Comparison of ENCODE assay signal across 13 mouse cellular contexts in the genomic region with DNA sequence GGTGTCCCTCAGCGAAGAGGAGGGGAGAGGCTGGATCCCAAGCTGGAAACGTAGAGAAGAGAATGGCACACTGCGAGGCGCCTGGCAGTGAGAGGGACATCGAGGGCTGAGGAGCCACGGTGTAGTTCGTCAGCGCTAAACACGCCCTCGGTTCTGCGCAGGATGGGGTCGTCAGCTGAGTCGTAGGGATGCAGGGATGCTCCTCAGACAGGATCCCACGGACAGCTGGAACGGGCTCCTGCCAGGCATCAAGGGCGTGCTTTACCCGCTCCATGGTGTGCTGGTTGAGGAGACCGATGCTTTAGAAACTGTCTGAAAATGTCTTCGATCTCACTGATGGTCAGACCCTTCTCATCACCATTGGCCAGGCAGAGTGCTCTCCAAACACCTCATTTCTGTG. TPM values are rescaled to one million over a fixed set of nuclear protein-coding genes. Genes with fewer than 3 reads are reported as not detected.
A peak's percentile ranks its signal among the peaks of the same experiment; 100 is the strongest.
DNase-seq lines count a peak whose midpoint lies in the region; ATAC-seq lines count a peak whose summit lies in the region.
"Had no signal": no experiment of that assay in that cellular context is flagged by ENCODE, and none has a peak within 500 bp of the region (broad histone marks: within the 10 kb centered on the region; RNA-seq: fewer than 3 reads in every experiment).

No protein-coding gene starts in this region.

- H3K4me1 ChIP-seq in embryonic facial prominence, embryonic 10.5 days, result 0 out of 2 replicates have a peak, but pooled peaks cover 4% of the 10 kb centered on the region
- H3K4me1 ChIP-seq in forebrain, embryonic 15.5 days, result 0 out of 2 replicates have a peak, but pooled peaks cover 4% of the 10 kb centered on the region
- no peaks in the 10 kb centered on the region for H3K4me1 ChIP-seq in midbrain, embryonic 12.5 days
- H3K4me1 ChIP-seq: heart, embryonic 10.5 days had no signal

- H3K9me3 ChIP-seq in embryonic facial prominence, embryonic 10.5 days, result no peaks in the 10 kb centered on the region
- H3K9me3 ChIP-seq in forebrain, embryonic 15.5 days, result no peaks in the 10 kb centered on the region
- no peaks in the 10 kb centered on the region for H3K9me3 ChIP-seq in midbrain, embryonic 12.5 days
- H3K9me3 ChIP-seq: heart, embryonic 10.5 days had no signal

- 42% methylated on average over 19 of the region's 19 CpGs for WGBS in embryonic facial prominence, embryonic 10.5 days
- 42% methylated on average over 19 of the region's 19 CpGs for WGBS in forebrain, embryonic 15.5 days
- WGBS in midbrain, embryonic 12.5 days, result 45% methylated on average over 19 of the region's 19 CpGs

- peak overlapping the region; percentile 39 for H3K4me2 ChIP-seq in forebrain, embryonic 15.5 days (replicated peaks)
- H3K4me2 ChIP-seq in midbrain, embryonic 12.5 days (replicated peaks), result peak overlapping the region; percentile 19

- peak overlapping the region; percentile 20; the same call in 1 of the 2 replicates for H3K9ac ChIP-seq in forebrain, embryonic 15.5 days (replicated peaks)
- H3K9ac ChIP-seq in midbrain, embryonic 12.5 days (replicated peaks), result no peak overlapping the region

- peaks cover 12% of the 10 kb centered on the region; the same call in 1 of the 2 replicates for H3K27me3 ChIP-seq in embryonic facial prominence, embryonic 10.5 days (replicated peaks; ENCODE audit: low read depth, poor library complexity, severe bottlenecking)
- no peaks in the 10 kb centered on the region for H3K27me3 ChIP-seq in forebrain, embryonic 15.5 days
- no peaks in the 10 kb centered on the region for H3K27me3 ChIP-seq in midbrain, embryonic 12.5 days

- peak overlapping the region; percentile 17; the same call in 1 of the 2 replicates for H3K4me3 ChIP-seq in embryonic facial prominence, embryonic 10.5 days
- peak overlapping the region; percentile 14; the same call in 1 of the 2 replicates for H3K4me3 ChIP-seq in forebrain, embryonic 15.5 days
- no peak overlapping the region for H3K4me3 ChIP-seq in midbrain, embryonic 12.5 days
- H3K4me3 ChIP-seq: heart, embryonic 10.5 days had no signal

- no peak for DNase-seq in frontal cortex, adult 2 months (ENCODE audit: extremely low spot score in 1 of 2, low spot score in 1 of 2)
- DNase-seq in embryonic facial prominence, embryonic 10.5 days (ENCODE audit: low spot score), result no peak
- no peak for DNase-seq in embryo, embryonic 10.5 days (ENCODE audit: low spot score)
- DNase-seq in left cerebral cortex, adult 11 months (ENCODE audit: low spot score), result no peak
- DNase-seq in right cerebral cortex, postnatal 14 days, result no peak
- DNase-seq: embryo, embryonic 11 days; kidney, adult 9 months; lung, adult 18-20 months had no signal

- ATAC-seq in frontal cortex, adult (ENCODE audit: low TSS enrichment), result 0 out of 2 replicates have a peak, but pooled peaks have one; percentile 39
- ATAC-seq in forebrain, embryonic 15.5 days (replicated peaks), result no peak; the same call in 1 of the 2 replicates
- ATAC-seq in midbrain, embryonic 12.5 days (ENCODE audit: low FRiP score, low read depth), result peak; percentile 25; the same call in 1 of the 2 replicates
- ATAC-seq: CD4-positive, CD25-positive, alpha-beta regulatory T cell, adult 4 months had no signal

- H3K27ac ChIP-seq in embryonic facial prominence, embryonic 10.5 days (replicated peaks), result no peak overlapping the region
- H3K27ac ChIP-seq in forebrain, embryonic 15.5 days (replicated peaks), result no peak overlapping the region
- no peak overlapping the region for H3K27ac ChIP-seq in midbrain, embryonic 12.5 days (replicated peaks)
- H3K27ac ChIP-seq: heart, embryonic 10.5 days had no signal

- H3K36me3 ChIP-seq in embryonic facial prominence, embryonic 10.5 days (replicated peaks), result no peaks in the 10 kb centered on the region
- no peaks in the 10 kb centered on the region for H3K36me3 ChIP-seq in forebrain, embryonic 15.5 days
- no peaks in the 10 kb centered on the region for H3K36me3 ChIP-seq in midbrain, embryonic 12.5 days
- H3K36me3 ChIP-seq: heart, embryonic 10.5 days had no signal

RNA-seq across cellular contexts. Expression of gene Fam135a, which starts 33.7 kb away (rescaled TPM):
- polyA plus RNA-seq in frontal cortex, adult 2 months (2012; rRNA removed), result 40.3 and 42.8 TPM in 2 replicates
- polyA plus RNA-seq in embryonic facial prominence, embryonic 10.5 days (2016; fragmentation: Nextera tagmentation; extraction: Ambion mirVana), result 43.6 and 46.5 TPM in 2 replicates
- polyA plus RNA-seq in forebrain, embryonic 15.5 days (2015; fragmentation: Nextera tagmentation; extraction: Ambion mirVana), result 31.0 and 32.2 TPM in 2 replicates
- polyA plus RNA-seq in midbrain, embryonic 12.5 days (2016; fragmentation: Nextera tagmentation; extraction: Ambion mirVana), result 49.4 and 51.1 TPM in 2 replicates

RNA-seq across cellular contexts. Expression of gene Col9a1, which starts 43.6 kb away (rescaled TPM):
- polyA plus RNA-seq in frontal cortex, adult 2 months (2012; rRNA removed), result 0.90 and 1.2 TPM in 2 replicates
- polyA plus RNA-seq in embryonic facial prominence, embryonic 10.5 days (2016; fragmentation: Nextera tagmentation; extraction: Ambion mirVana), result 107 and 109 TPM in 2 replicates
- 1.3 TPM in 2 replicates for polyA plus RNA-seq in forebrain, embryonic 15.5 days (2015; fragmentation: Nextera tagmentation; extraction: Ambion mirVana)
- polyA plus RNA-seq in midbrain, embryonic 12.5 days (2016; fragmentation: Nextera tagmentation; extraction: Ambion mirVana), result 10.8 and 23.4 TPM in 2 replicates
- polyA plus RNA-seq: CD4-positive, CD25-positive, alpha-beta regulatory T cell, adult 4 months had no signal
